Mouse (Mus musculus): Measurements from ENCODE around the gene Thoc6.

DNA sequence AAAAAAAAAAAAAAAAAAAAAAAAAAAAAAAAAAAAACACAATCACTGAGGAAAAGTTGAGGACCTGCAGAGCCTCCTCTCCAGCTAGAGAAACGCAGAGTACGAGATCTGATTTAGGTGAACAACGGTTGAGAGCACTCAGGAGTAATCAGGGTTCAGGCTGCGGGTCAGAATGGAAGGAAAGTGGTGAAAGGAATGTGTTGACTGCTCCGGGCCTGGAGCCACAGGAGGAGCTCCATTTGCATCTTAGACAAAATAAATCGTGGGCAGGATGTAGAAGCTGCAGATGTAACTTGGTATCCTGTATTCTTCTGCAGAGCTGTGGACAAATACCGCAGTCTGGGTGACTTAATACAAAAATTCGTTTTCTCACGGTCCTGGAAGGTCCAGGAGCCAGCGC is 27.8 kb downstream of the Thoc6 start:
- TF ChIP-seq CTCF (IDR thresholded peaks at IDR 0.05; ENCODE audit: control insufficient read depth, insufficient read depth, insufficient read length), result no peak
- TF ChIP-seq FOSL1 (IDR thresholded peaks at IDR 0.05; ENCODE audit: insufficient read depth, low read length, poor library complexity, severe bottlenecking), result no peak
- no peak for TF ChIP-seq MYOD1 (IDR thresholded peaks at IDR 0.05; ENCODE audit: control insufficient read depth, insufficient read length, low read depth)
- no peak for TF ChIP-seq MAX (IDR thresholded peaks at IDR 0.05)
